Mouse (Mus musculus) testis, adult 2 months (tissue): Measurements from ENCODE around the gene Syt6. TPM values are rescaled to one million over a fixed set of nuclear protein-coding genes. Genes with fewer than 3 reads are reported as not detected.

Experiments
- H3K27ac ChIP-seq: fragments of 200-500 bp; 2 replicates; pipeline ENCODE4 v1.5.1; 2012; ENCODE audit warnings: low read depth, low read length; ENCODE audit not compliant: control insufficient read depth, insufficient read depth
- H3K27me3 ChIP-seq: fragments of 200-500 bp; 2 replicates; pipeline ENCODE4 v1.6.1; 2012; ENCODE audit warnings: mild to moderate bottlenecking, low read length, moderate library complexity; ENCODE audit not compliant: control insufficient read depth, insufficient read depth
- H3K36me3 ChIP-seq: fragments of 200-500 bp; 2 replicates; pipeline ENCODE4 v1.6.1; 2012; ENCODE audit warnings: mild to moderate bottlenecking, low read length; ENCODE audit not compliant: control insufficient read depth, insufficient read depth
- H3K4me1 ChIP-seq: fragments of 200-500 bp; 2 replicates; pipeline ENCODE4 v1.6.1; 2012; ENCODE audit warnings: low read length; ENCODE audit not compliant: control insufficient read depth, insufficient read depth
- H3K4me3 ChIP-seq: fragments of 200-500 bp; 2 replicates; pipeline ENCODE4 v1.5.1; 2012; ENCODE audit warnings: low read depth, mild to moderate bottlenecking, low read length, moderate library complexity, mixed read lengths; ENCODE audit not compliant: control insufficient read depth
- CTCF ChIP-seq: fragments of 200-500 bp; IDR thresholded peaks from 2 replicates; pipeline ENCODE4 v1.5.1; 2012; ENCODE audit warnings: low read depth, mild to moderate bottlenecking, inconsistent platforms, low read length, moderate library complexity; ENCODE audit not compliant: control insufficient read depth, insufficient read depth, insufficient replicate concordance
- POLR2A ChIP-seq: fragments of 200-500 bp; IDR thresholded peaks from 2 replicates; pipeline ENCODE4 v1.6.1; 2012; ENCODE audit warnings: low read depth, mild to moderate bottlenecking, inconsistent platforms, low read length, moderate library complexity; ENCODE audit not compliant: control insufficient read depth
- polyA plus RNA-seq: library from polyadenylated mRNA; depleted of rRNA; stranded (reverse); fragments of >200 nt; gene quantifications from 2 replicates; pipeline ENCODE4 v1.2.3, GENCODE M21; 2012

Gene Syt6
- polyA plus RNA-seq, 1 experiment = 0.10 TPM

- no peak overlapping the region for H3K4me3 ChIP-seq
- no peaks in the 10 kb centered on the region for H3K4me1 ChIP-seq
- H3K27me3 ChIP-seq = no peaks in the 10 kb centered on the region
- no peaks in the 10 kb centered on the region for H3K36me3 ChIP-seq
- no peak overlapping the region for H3K27ac ChIP-seq
- TF ChIP-seq POLR2A (no peak), CTCF (no peak)
These were observed 31.1 kb downstream of the Syt6 start for GRCm38 (mm10) chr3:103606045-103606597.

- Histone ChIP-seq H3K36me3 (no peaks in the 10 kb centered on the region), H3K4me3 (no peak overlapping the region), H3K27ac (no peak overlapping the region), H3K27me3 (no peaks in the 10 kb centered on the region), H3K4me1 (no peaks in the 10 kb centered on the region)
- TF ChIP-seq CTCF (no peak), POLR2A (no peak)
These were observed 31.9 kb downstream of the Syt6 start for GRCm38 (mm10) chr3:103606660-103607595.

- no peaks in the 10 kb centered on the region for H3K4me1 ChIP-seq
- TF ChIP-seq CTCF (no peak), POLR2A (no peak)
- H3K36me3 ChIP-seq = no peaks in the 10 kb centered on the region
- no peaks in the 10 kb centered on the region for H3K27me3 ChIP-seq
- H3K27ac ChIP-seq = no peak overlapping the region
- H3K4me3 ChIP-seq = no peak overlapping the region
These were observed 35.2 kb downstream of the Syt6 start for GRCm38 (mm10) chr3:103610231-103610630.

GRCm38 (mm10) chr3:103612636-103613355 lies 37.8 kb downstream of the Syt6 start:
- H3K4me1 ChIP-seq = no peaks in the 10 kb centered on the region
- no peak overlapping the region for H3K27ac ChIP-seq
- TF ChIP-seq POLR2A = no peak
- no peak for TF ChIP-seq CTCF
- no peaks in the 10 kb centered on the region for H3K36me3 ChIP-seq
- H3K27me3 ChIP-seq = no peaks in the 10 kb centered on the region
- H3K4me3 ChIP-seq = no peak overlapping the region

GRCm38 (mm10) chr3:103615621-103616020 lies 40.6 kb downstream of the Syt6 start:
- Histone ChIP-seq H3K4me1 (no peaks in the 10 kb centered on the region), H3K27ac (no peak overlapping the region), H3K27me3 (no peaks in the 10 kb centered on the region), H3K36me3 (no peaks in the 10 kb centered on the region), H3K4me3 (no peak overlapping the region)
- no peak for TF ChIP-seq CTCF
- no peak for TF ChIP-seq POLR2A

GRCm38 (mm10) chr3:103616981-103617380 lies 42.0 kb downstream of the Syt6 start:
- no peak for TF ChIP-seq POLR2A
- no peak for TF ChIP-seq CTCF
- no peaks in the 10 kb centered on the region for H3K27me3 ChIP-seq
- no peaks in the 10 kb centered on the region for H3K36me3 ChIP-seq
- no peaks in the 10 kb centered on the region for H3K4me1 ChIP-seq
- H3K27ac ChIP-seq = no peak overlapping the region
- H3K4me3 ChIP-seq = no peak overlapping the region

- no peak overlapping the region for H3K27ac ChIP-seq
- no peaks in the 10 kb centered on the region for H3K4me1 ChIP-seq
- H3K36me3 ChIP-seq = no peaks in the 10 kb centered on the region
These were observed 45.1 kb downstream of the Syt6 start for GRCm38 (mm10) chr3:103620101-103620500.

More at GRCm38 (mm10) chr3:103620101-103620500, 45.1 kb downstream of the Syt6 start:
- Histone ChIP-seq H3K4me3 (no peak overlapping the region), H3K27me3 (no peaks in the 10 kb centered on the region)
- TF ChIP-seq CTCF = no peak
- no peak for TF ChIP-seq POLR2A
